Mouse (Mus musculus): ENCODE results near the gene Fbxw4. TPM values are rescaled to one million over a fixed set of nuclear protein-coding genes. Genes with fewer than 3 reads are reported as not detected.

Gene Fbxw4
- polyA plus RNA-seq, 1 experiment: 15.5 TPM

GRCm38 (mm10) chr19:45573861-45574267 is 86.2 kb downstream of the Fbxw4 start:
- no peak overlapping the region for H3K4me3 ChIP-seq (ENCODE audit: low read depth, low read length)
- no peaks in the 10 kb centered on the region for H3K9me3 ChIP-seq (replicated peaks; ENCODE audit: control insufficient read depth, insufficient read depth, low read length, poor library complexity, severe bottlenecking)
- no peaks in the 10 kb centered on the region for H3K36me3 ChIP-seq (ENCODE audit: control insufficient read depth, insufficient read depth, low read length, poor library complexity, severe bottlenecking)
- H3K4me1 ChIP-seq (ENCODE audit: control insufficient read depth, insufficient read depth, low read length): no peaks in the 10 kb centered on the region
- no peaks in the 10 kb centered on the region for H3K27me3 ChIP-seq (ENCODE audit: control insufficient read depth, insufficient read depth, low read length, poor library complexity, severe bottlenecking)
- TF ChIP-seq POLR2A (IDR thresholded peaks at IDR 0.05; ENCODE audit: insufficient read depth, low read length) (no peak), CTCF (IDR thresholded peaks at IDR 0.05; ENCODE audit: low read depth, low read length) (peak; percentile 70), EP300 (IDR thresholded peaks at IDR 0.05; ENCODE audit: insufficient read depth, low read depth, low read length) (no peak)
- H3K27ac ChIP-seq (ENCODE audit: insufficient read depth, low read length): no peak overlapping the region
- no peak overlapping the region for H3K9ac ChIP-seq (ENCODE audit: low read depth, poor library complexity, severe bottlenecking)

GRCm38 (mm10) chr19:45573033-45573432 is 87.1 kb downstream of the Fbxw4 start:
- no peak overlapping the region for H3K4me3 ChIP-seq (ENCODE audit: low read depth, low read length)
- H3K27ac ChIP-seq (ENCODE audit: insufficient read depth, low read length): no peak overlapping the region
- H3K9me3 ChIP-seq (replicated peaks; ENCODE audit: control insufficient read depth, insufficient read depth, low read length, poor library complexity, severe bottlenecking): no peaks in the 10 kb centered on the region
- no peak for TF ChIP-seq POLR2A (IDR thresholded peaks at IDR 0.05; ENCODE audit: insufficient read depth, low read length)
- no peak for TF ChIP-seq EP300 (IDR thresholded peaks at IDR 0.05; ENCODE audit: insufficient read depth, low read depth, low read length)
- TF ChIP-seq CTCF (IDR thresholded peaks at IDR 0.05; ENCODE audit: low read depth, low read length): no peak
- H3K9ac ChIP-seq (ENCODE audit: low read depth, poor library complexity, severe bottlenecking): no peak overlapping the region
- no peaks in the 10 kb centered on the region for H3K4me1 ChIP-seq (ENCODE audit: control insufficient read depth, insufficient read depth, low read length)
- no peaks in the 10 kb centered on the region for H3K36me3 ChIP-seq (ENCODE audit: control insufficient read depth, insufficient read depth, low read length, poor library complexity, severe bottlenecking)
- no peaks in the 10 kb centered on the region for H3K27me3 ChIP-seq (ENCODE audit: control insufficient read depth, insufficient read depth, low read length, poor library complexity, severe bottlenecking)

GRCm38 (mm10) chr19:45567367-45567766 is 92.7 kb downstream of the Fbxw4 start:
- no peaks in the 10 kb centered on the region for H3K27me3 ChIP-seq (ENCODE audit: control insufficient read depth, insufficient read depth, low read length, poor library complexity, severe bottlenecking)
- H3K4me3 ChIP-seq (ENCODE audit: low read depth, low read length): no peak overlapping the region
- no peaks in the 10 kb centered on the region for H3K36me3 ChIP-seq (ENCODE audit: control insufficient read depth, insufficient read depth, low read length, poor library complexity, severe bottlenecking)
- no peaks in the 10 kb centered on the region for H3K4me1 ChIP-seq (ENCODE audit: control insufficient read depth, insufficient read depth, low read length)
- no peak overlapping the region for H3K9ac ChIP-seq (ENCODE audit: low read depth, poor library complexity, severe bottlenecking)
- H3K9me3 ChIP-seq (replicated peaks; ENCODE audit: control insufficient read depth, insufficient read depth, low read length, poor library complexity, severe bottlenecking): no peaks in the 10 kb centered on the region
- no peak overlapping the region for H3K27ac ChIP-seq (ENCODE audit: insufficient read depth, low read length)
- TF ChIP-seq EP300 (IDR thresholded peaks at IDR 0.05; ENCODE audit: insufficient read depth, low read depth, low read length) (no peak), POLR2A (IDR thresholded peaks at IDR 0.05; ENCODE audit: insufficient read depth, low read length) (no peak), CTCF (IDR thresholded peaks at IDR 0.05; ENCODE audit: low read depth, low read length) (no peak)

- no peaks in the 10 kb centered on the region for H3K9me3 ChIP-seq (replicated peaks; ENCODE audit: control insufficient read depth, insufficient read depth, low read length, poor library complexity, severe bottlenecking)
- TF ChIP-seq CTCF (IDR thresholded peaks at IDR 0.05; ENCODE audit: low read depth, low read length) (no peak), EP300 (IDR thresholded peaks at IDR 0.05; ENCODE audit: insufficient read depth, low read depth, low read length) (no peak), POLR2A (IDR thresholded peaks at IDR 0.05; ENCODE audit: insufficient read depth, low read length) (no peak)
- H3K4me3 ChIP-seq (ENCODE audit: low read depth, low read length): no peak overlapping the region
- H3K27ac ChIP-seq (ENCODE audit: insufficient read depth, low read length): no peak overlapping the region
- H3K36me3 ChIP-seq (ENCODE audit: control insufficient read depth, insufficient read depth, low read length, poor library complexity, severe bottlenecking): no peaks in the 10 kb centered on the region
- no peaks in the 10 kb centered on the region for H3K27me3 ChIP-seq (ENCODE audit: control insufficient read depth, insufficient read depth, low read length, poor library complexity, severe bottlenecking)
- no peak overlapping the region for H3K9ac ChIP-seq (ENCODE audit: low read depth, poor library complexity, severe bottlenecking)
- H3K4me1 ChIP-seq (ENCODE audit: control insufficient read depth, insufficient read depth, low read length): no peaks in the 10 kb centered on the region
Observed at GRCm38 (mm10) chr19:45565925-45566715, 94.0 kb downstream of the Fbxw4 start.

GRCm38 (mm10) chr19:45560153-45560890 is 99.8 kb downstream of the Fbxw4 start, which contains the start of the genes Poll and Gm17018:
Poll (minus strand) TSS chr19:45560531.
Gm17018 (plus strand) TSS chr19:45560615.
- Histone ChIP-seq H3K36me3 (ENCODE audit: control insufficient read depth, insufficient read depth, low read length, poor library complexity, severe bottlenecking) (peaks cover 4% of the 10 kb centered on the region; the same call in 1 of the 2 replicates), H3K4me1 (ENCODE audit: control insufficient read depth, insufficient read depth, low read length) (no peaks in the 10 kb centered on the region), H3K9ac (ENCODE audit: low read depth, poor library complexity, severe bottlenecking) (peak within 1 kb of the TSS; percentile 85), H3K27ac (ENCODE audit: insufficient read depth, low read length) (0 out of 2 replicates have a peak within 1 kb of the TSS, but pooled peaks have one; percentile 2), H3K27me3 (ENCODE audit: control insufficient read depth, insufficient read depth, low read length, poor library complexity, severe bottlenecking) (no peaks in the 10 kb centered on the region), H3K4me3 (ENCODE audit: low read depth, low read length) (peak within 1 kb of the TSS; percentile 90), H3K9me3 (replicated peaks; ENCODE audit: control insufficient read depth, insufficient read depth, low read length, poor library complexity, severe bottlenecking) (no peaks in the 10 kb centered on the region)
- no peak for TF ChIP-seq EP300 (IDR thresholded peaks at IDR 0.05; ENCODE audit: insufficient read depth, low read depth, low read length)
- TF ChIP-seq CTCF (IDR thresholded peaks at IDR 0.05; ENCODE audit: low read depth, low read length): no peak
- TF ChIP-seq POLR2A (IDR thresholded peaks at IDR 0.05; ENCODE audit: insufficient read depth, low read length): no peak
